Mouse (Mus musculus) frontal cortex, postnatal 25 days (tissue): ENCODE results near the gene Pepd.

ENCODE experiments used
- DNase-seq, 2 experiments: peaks; one replicate each; pipeline ENCODE4 v3.0.0; 2022; ENCODE audit warnings: low spot score in 2 of 2

Pepd gene

DNA sequence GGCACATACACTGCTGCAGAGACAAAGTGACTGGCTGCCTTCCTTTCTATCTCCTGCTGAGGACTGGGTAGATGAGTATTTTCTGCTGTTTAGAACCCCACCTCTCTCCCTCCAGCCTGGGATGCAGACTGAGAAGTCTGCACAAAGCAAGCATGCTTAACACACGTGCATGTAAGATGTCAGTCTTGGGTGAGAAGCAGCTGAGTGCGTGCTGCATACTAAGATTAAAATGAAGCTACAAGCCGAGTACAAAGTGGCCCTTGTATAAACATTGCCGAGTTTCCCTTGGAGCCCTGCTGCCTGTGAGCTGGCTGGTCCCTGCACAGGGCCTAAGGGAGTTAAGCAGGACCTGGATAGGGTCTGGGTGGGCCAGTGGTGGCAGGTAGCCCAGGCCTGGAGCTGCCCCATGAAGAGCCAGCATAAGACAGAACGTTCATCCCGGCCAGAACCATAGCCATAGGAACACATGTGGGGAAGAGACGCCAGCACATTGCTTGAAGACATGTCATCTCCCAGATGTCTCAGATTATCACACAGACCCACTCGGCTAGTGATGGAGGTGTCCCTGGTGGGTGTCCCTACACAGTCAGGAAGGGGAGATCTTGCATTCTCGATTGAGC, 115.7 kb downstream of the Pepd start:
- DNase-seq: no peak

DNA sequence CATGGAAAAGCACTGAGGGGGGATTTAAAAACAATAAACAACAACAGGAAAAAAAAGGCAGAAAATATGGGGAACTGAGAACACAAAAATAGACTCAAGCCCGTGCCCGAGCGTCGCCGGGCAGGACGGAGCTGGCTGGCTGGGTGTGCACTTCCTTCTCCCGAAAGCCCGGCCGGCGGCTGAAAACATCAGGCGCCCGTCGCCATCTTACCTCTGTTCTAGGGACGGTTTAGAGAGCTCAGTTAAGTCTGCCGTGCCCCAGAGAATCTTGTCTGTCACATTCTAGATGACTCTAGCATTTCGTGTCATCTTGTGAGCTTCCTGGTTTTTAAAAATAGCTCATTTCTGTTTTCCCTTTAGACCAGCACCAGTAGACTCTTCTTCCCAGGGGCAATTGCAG, 116.4 kb downstream of the Pepd start:
- DNase-seq: no peak

DNA sequence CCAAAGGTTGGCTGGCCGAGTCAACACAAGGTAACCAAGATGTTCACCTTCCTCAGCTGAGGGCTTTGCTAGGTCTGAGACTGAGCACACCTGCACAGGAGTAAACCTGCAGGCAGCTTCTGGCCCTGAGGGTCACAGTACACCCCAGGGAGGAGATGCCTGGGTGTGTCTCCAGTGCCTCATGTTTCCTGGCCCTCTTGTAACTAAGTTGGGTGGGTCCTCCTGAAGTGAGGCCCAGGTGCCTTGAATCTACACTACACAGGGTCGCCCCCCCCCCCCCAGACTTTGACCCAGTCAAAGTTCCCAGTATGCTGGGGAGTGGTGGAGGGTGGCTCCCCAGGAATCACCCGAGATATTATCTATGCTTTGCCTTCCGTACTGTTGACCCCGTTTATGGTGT, 117.0 kb downstream of the Pepd start:
- DNase-seq: no peak

DNA sequence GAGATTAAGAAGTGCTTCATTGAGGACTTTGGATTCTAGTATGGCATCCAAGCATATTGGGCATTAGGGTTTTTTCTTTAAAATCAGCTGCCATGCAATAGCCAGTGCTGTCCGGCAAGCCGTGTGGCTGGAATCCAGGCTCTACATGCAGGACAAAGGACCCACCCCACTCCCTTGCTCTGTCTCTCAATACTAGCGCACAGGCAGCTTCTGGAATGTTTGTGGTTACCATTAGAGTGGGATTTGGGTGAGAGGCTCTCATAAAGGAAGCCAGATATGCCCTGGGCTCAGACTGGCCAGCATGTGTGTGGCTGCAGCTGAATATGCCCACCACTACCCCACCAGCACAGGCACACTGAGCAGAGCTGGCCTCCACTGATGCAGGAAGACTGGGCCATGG, 117.5 kb downstream of the Pepd start:
- DNase-seq: no peak

DNA sequence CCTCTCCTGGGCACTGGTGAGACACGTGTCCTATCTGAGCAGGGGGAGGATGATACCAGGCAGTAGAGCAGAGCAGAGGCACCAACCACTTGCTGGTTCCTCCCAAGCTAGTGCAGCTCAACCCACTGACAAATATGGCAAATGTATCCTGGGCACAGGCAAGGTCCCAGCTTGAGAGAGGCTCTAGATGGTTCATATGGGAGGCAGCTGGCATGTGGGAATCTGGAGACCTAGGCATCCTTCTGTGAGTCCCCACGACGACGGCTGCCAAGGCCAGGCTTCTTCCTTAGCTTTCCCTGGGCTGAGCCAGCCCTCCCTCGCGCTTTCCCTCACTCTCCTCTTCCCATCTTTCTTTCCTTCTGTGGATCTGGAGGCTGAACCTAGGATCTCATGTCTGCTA, 118.4 kb downstream of the Pepd start:
- no peak for DNase-seq

DNA sequence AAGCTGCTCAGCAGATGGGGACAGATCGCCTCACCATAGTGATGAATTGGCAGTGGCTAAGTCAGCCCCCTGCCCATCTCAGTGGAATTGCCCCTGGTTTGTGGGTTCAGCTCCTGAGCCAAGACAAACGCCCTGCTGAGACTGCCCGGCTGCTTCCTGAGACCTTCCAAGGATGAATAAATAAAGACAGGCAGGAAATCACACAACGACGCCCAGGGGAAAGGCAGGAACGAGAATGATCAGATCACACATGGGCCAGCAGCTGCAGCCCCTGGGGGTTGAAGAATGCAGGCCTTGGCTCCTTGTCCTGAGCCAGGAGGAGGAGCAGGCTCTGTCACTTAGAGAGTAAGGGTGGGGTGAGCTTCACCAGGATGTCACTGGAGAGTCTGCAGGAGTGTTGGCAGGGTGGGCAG, 123.0 kb downstream of the Pepd start:
- DNase-seq: no peak

DNA sequence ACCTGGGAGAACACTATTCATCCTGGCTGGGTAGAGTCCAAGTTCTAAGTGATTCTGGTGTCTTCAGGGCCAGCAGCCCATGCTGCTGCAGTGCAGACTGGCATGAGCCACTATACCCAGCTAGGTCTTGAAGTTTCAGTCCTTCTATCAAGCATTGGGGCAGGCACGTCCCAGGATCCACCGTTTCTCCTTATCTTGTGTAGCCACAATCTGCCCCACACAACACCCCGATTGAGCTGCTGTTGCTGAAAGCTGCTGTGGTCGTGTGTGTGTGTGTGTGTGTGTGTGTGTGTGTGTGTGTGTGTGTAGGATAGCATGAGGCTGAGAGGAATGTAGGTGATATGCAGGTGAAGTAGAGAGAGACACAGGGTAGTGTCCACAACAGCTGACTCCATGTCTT, 123.4 kb downstream of the Pepd start:
- no peak for DNase-seq

DNA sequence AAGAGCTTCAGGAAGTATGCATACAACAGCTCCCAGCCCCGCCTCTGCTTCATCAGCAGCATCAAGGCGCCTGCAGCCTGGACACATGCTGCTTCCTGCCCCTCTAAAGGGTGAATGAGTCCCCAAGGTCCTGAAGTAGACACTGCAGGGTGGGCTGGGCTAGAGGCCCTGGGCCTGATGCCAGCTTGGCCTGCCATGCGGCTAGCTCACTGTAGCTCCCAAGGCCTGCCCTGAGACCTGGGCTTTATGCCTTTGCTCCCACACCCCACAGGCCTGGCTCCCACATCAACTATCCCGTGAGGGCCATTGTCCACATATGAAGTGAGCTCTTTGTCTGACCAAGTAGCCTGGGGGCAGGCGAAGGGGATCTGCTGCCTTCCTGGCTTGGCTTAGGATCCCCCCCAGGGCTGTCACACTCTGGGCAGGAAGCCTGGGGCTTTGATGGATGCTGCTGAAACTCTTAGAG, 124.1 kb downstream of the Pepd start:
- DNase-seq: no peak

DNA sequence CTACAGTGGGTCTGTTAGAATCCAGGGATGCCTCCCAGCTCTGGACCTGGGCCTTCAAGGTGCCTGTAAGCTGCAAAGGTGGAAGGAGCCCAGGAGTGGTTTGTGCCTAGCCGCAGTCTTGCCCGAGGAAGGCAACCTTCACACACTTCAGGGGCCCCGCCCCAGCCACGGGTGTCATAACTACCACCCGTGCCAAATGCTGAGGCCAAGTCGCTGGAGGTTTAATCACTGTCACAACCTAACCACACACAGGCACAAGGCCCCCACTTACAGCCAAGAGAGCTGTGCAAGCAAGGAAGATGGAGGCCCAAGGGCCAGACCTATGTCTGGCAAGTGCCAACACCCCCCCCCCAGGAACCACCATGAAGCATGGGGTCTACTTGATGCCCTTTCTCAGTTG, 125.2 kb downstream of the Pepd start:
- DNase-seq: no peak

DNA sequence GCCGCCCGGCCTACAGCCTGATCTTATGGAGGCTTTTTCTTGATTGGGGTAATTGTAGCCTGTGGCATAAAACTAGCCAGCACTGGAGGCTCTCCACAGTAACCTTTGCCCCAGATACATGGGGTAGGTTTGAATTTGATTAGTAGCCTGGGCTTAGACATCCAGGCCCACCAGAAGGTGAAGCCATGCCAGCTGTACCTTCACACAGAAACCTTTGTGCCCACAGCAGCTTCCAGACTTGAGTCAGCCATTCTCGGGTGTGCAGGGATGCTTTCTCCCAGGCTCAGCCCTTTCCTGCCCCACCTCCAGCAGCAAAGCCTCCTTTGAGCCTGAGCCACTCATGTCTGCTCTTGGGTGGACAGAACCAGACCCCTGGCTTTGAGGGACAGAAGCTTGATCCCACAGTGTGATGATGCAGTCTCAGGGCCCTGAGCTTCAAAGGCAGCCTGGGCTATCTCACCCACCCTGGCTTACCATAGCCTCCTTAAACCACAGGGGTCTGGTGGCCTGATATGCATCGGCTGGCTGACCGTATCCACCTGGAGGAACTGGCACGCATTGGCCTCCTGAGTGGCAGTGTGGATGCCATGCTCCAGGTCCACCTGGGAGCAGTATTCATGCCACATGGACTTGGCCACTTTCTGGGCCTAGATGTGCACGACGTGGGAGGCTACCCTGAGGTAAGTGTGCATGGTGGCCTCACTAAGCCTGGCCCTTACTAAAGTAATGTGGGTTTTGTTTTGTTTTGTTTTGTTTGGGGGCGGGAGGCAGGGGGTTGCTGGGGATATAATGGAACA, 128.2 kb downstream of the Pepd start:
- DNase-seq: no peak

DNA sequence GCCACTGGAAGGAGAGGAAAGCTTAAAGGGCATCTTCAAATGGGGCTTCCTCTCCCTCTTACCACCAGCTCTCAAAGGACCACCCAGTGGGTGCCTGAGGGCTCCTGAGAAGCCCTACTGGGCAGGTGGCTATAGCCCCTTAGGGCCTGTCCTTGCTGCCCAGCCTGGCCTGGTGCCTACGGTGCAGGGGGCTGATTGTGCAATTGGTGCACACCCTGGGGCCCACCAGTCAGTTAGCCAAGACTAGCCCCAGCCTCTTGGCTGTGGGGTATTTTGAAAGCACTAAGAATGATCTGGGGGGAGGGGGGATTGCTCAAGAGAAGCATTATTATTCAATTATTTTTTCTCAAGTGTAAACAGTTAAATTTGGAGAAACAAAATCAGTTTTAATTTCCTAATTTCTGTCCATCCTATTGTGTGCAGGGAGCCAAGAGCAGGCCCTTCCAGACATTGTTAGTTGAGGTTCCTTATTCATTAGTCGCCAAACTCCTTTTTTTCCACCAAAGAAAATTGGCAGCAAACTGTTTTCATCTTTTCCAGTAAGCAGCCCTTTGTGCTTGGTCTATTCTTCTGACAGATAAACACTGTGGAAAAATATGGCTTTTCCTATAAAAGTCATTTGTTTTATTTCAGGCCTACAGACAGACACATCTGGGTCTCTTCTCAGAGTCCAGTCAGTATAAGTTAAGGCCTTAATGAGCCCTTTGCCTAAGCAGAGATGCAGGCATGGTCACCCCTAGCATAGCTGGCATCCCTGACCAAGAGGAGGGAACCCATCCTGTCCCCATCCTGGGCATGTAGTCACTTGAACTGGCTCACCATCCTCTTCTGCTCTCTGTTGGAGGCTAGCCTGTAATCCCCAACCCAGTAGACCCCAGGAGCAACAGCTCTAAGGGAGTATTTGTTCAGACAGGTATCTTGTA, 129.4 kb downstream of the Pepd start:
- DNase-seq: no peak

DNA sequence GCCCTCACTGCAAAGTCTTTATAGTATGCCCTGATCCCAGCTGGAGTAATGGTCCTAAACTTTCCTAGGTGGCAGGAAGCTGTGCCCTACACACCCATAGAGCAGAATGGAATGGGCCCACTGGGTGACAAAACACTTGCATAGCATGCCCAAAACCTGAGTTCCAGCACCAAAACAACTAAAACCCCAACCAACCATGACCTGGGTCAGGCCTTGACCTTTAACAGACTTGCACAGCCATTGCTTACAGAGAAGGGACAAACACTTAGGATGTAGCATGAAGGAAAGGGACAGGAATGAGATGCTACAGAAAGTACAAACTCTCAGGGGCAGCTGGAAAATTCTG, 130.0 kb downstream of the Pepd start:
- no peak for DNase-seq

DNA sequence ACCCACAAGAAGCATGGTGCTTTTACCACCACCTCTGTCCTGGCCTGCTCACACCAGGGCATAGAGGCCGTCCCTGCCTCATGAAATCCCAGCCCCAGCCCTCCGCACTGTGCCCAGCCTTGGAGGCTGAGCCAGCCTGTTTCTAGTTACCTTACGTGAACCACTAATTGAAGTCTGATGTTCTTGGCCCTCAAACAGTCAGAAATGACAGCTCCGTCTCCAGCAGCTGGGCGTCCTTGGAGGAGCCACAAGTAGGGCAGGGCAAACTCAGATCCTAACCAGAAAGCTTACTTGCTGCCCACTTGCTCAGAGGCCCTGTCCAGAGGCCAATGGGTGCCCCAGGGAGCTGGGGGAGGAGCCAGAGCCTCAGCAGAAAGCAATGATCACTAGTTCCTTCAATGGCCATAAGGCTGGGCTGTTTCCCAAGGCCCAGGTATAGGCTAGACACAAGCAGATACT, 130.6 kb downstream of the Pepd start:
- no peak for DNase-seq

DNA sequence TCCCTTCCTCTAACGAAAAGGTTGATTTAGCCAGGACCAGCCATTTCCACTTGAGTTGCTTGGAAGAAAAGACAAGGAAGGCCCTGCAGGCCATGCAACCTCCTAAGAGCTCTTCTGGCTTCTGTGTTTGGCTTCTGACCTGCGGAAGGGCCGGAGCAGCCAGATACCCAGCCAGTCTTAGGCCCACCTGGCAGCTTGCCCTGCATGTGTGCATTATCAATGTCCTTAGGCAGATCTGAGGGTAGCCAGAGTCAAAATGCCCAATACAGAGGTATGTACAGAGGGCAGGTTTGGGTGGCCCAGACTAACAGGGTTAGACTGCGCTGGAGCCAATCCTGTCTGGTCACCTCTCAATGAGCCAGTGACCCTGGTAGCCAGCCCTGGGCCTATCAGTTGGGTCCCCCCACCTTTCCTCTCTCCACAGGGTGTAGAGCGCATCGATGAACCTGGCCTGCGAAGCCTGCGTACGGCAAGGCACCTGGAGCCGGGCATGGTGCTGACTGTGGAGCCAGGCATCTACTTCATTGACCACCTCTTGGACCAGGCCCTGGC, 131.2 kb downstream of the Pepd start:
- no peak for DNase-seq

DNA sequence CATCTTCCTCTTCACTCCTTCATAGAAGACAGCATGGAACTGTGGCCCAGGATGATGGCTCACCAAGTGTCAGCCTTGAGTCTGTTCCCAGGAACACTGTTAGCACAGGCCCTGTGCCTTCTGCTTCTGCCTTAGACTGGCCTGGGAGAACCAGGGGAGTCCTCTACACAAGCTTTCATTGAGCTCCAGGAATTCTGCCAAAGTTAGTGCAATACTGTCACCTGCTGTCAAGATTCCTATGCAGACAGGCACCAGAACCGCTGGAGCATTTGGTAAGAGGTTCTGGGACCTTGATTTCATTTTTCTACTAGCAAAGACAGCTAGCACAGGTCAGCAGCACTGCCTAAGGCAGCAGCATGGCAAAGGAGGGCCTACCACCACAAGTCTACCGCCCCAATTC, 132.5 kb downstream of the Pepd start:
- no peak for DNase-seq

DNA sequence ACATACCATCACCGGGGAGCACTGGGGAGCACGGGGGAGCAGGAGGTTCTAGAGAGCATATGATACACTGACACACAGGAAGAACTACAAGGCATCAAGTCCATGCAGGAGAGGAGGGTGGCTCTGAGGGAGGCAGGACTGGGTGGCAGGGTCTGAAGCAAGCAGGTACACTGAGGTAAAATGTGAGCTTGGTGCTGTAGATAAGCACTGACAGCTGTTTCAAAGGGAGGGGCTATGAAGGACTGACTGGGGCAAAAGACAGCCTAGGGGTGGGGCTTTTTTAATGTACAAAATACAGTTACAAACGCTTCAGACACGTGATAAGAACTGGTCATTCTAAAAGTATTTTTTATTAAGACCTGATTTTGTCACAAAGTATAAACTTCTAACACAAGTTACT, 133.9 kb downstream of the Pepd start:
- DNase-seq: no peak

DNA sequence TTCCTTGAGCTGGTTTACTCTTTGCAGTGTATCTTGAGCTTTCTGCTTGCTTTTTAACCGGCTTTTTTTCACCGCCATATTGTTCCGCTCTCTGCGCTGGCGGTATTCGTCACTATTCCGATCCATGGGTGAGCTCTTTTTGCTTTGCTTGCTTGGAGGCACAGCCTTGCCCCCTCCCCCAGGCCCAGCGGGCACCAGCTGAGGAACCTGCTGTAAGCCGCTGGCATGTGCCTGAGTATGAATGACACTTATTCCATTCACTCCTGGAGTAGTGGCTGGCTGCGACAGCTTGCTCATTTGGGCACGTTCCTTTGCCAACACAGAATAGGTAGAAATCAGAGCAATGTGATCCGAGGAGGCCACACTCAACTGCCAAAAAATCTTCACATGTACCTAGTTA, 138.4 kb downstream of the Pepd start:
- no peak for DNase-seq

DNA sequence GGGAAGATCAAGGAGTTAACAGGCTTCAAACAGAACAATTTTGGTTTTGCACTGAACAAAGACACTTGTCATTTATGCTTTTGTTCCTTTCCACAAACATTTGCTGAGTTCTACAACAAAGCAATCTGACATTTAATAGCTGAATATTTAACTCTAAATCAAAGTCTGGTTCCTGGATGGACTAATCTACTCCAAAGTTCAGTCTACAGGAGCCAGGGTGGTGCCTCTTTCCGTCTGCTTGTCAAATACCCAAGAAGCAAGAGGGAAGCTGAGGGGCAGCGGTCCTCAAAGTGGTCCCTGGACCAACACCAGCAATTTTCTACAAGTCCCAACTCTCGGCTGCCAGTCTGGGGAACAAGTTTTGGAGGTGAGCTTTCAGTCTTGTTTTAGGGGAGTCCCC, 141.0 kb downstream of the Pepd start:
- no peak for DNase-seq

DNA sequence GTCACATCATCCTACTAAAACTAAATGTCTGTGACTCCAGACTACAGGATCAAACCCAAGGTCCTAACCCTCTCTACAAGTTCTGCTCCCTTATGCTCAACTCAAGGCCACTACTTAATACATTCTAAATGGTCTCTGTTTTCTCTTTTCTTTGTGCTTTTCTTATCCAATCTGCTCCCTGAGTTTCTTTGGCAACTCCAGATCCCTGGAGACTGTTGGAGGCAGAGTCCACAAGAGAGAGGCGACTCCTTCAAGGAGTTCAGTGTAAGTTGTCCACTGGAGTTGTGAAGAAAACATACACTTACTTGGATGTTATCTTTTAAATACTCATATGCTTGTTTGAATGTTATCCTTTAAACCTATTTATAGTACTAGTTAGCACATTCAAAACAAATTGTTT, 142.1 kb downstream of the Pepd start:
- DNase-seq: no peak

DNA sequence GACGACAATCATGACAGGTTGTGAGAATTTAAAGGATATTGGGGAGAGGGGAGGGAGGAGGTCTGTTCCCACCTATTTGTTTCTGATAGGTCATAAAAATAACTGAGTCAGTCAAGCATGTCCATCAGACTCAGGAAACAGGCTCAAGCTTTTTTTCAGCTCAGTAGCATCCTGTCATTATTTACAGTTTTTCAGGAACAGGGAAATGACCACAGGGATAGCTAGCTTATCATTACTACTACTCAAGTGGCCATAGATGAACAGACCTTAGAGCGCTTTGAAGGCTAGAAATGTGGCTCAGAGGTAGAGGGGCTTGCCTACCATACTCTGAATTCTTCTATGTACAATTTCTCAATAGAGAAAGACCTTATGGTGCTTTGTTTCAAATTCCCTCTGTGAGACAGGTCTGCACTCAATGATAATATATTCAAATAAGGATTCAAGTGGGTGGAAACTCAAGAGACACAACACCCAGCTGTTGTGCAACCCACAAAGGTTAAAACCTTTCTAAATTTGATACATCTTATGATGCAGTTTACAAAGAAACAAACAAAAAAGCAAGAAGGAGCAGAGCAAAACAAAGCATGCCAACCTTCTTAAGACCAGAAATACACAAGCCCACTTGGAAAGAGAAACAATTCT, 142.9 kb downstream of the Pepd start:
- no peak for DNase-seq

DNA sequence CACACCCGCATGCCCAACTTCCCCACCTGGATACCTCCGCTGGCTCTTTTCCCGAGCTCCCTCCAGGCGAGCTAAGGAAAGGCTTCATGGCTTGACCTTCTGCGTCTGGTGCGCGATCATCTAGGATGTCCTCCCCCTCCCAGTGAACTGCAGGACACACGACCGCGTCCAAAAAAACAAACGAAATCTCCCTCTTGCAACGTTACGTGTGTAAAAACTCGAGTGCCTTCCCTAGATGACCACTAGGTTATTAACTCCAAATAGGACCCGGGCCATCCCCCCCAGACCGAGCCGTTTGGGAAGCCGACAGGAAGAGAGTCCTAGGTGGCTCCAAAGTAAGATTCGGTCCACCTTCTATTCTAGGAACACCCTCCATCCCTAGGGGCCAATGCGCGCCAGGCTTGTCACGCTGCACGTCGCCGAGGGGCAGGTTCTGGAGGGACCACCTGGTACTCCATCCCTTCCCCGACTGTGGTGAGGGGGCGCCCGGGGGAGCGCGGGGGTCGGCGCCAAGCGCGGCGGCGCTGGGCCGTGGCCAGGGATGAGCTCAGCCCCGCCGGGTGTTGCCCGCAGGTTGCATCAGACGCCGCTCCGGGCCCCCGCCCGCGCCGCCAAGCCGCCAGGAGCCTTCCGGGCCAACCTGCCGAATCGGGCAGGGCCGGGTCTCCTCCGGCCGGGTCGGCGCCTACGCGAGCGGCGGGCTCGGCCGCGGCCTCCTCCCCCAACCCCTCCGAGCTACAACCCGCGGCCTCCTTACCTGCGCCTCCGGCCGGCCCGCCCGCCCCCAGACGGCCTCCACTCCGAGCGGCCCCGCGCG, 143.6 kb downstream of the Pepd start:
- DNase-seq: peak in 1 of 2 experiments; percentile 41
